Mouse (Mus musculus) midbrain, postnatal 0 days (tissue): Measurements from ENCODE around the gene Flvcr1. TPM values are rescaled to one million over a fixed set of nuclear protein-coding genes. Genes with fewer than 3 reads are reported as not detected.

ENCODE experiments used
- ATAC-seq: fragments of 200-750 bp; cut with Nextera tagmentation; 2 replicates; pipeline ENCODE4 v1.8.0; 2017; ENCODE audit warnings: moderate number of reproducible peaks, mild to moderate bottlenecking, moderate TSS enrichment, moderate library complexity; ENCODE audit not compliant: low FRiP score
- DNase-seq: peaks from one replicate; pipeline ENCODE4 v3.0.0-alpha.2; 2015; ENCODE audit warnings: low spot score
- H3K27ac ChIP-seq: fragments of 300-500 bp; sonication (generic); 2 replicates; pipeline ENCODE4 v1.5.1; 2014; ENCODE audit warnings: low read depth, mild to moderate bottlenecking, low read length, mixed read lengths
- H3K27me3 ChIP-seq: fragments of 300-500 bp; sonication (generic); 2 replicates; pipeline ENCODE4 v1.6.1; 2014; ENCODE audit warnings: low read length, control low read depth, mixed read lengths; ENCODE audit not compliant: insufficient read depth
- H3K36me3 ChIP-seq: fragments of 300-500 bp; sonication (generic); 2 replicates; pipeline ENCODE4 v1.6.1; 2014; ENCODE audit warnings: low read length, control low read depth, mixed read lengths; ENCODE audit not compliant: insufficient read depth
- H3K4me1 ChIP-seq: fragments of 300-500 bp; sonication (generic); 2 replicates; pipeline ENCODE4 v1.6.1; 2014; ENCODE audit warnings: mild to moderate bottlenecking, control low read depth, antibody characterized with exemption, low read length, mixed read lengths; ENCODE audit not compliant: insufficient read depth
- H3K4me2 ChIP-seq: fragments of 300-500 bp; sonication (generic); 2 replicates; pipeline ENCODE4 v1.6.1; 2014; ENCODE audit warnings: low read depth, mild to moderate bottlenecking, low read length, mixed read lengths; ENCODE audit not compliant: poor library complexity, severe bottlenecking
- H3K4me3 ChIP-seq: fragments of 300-500 bp; sonication (generic); 2 replicates; pipeline ENCODE4 v1.5.1; 2014; ENCODE audit warnings: low read depth, mild to moderate bottlenecking, low read length, moderate library complexity
- H3K9ac ChIP-seq: fragments of 300-500 bp; sonication (generic); replicated peaks from 2 replicates; pipeline ENCODE4 v1.6.1; 2014; ENCODE audit warnings: mild to moderate bottlenecking, low read length, moderate library complexity, mixed read lengths; ENCODE audit not compliant: poor library complexity, severe bottlenecking
- H3K9me3 ChIP-seq: fragments of 300-500 bp; sonication (generic); 2 replicates; pipeline ENCODE4 v1.6.1; 2016; ENCODE audit warnings: low read length, control low read depth
- CTCF ChIP-seq: IDR thresholded peaks from 2 replicates; pipeline ENCODE4 v1.5.1; 2016; ENCODE audit warnings: antibody characterized with exemption, mild to moderate bottlenecking
- WGBS: fragments of 180-500 bp; shearing (Covaris S2); extraction: QIAGEN DNeasy Blood & Tissue Kit; methylation state at CpG from one replicate; pipeline ENCODE4 v1.1.7; 2014; 5-methylcytosine and 5-hydroxymethylcytosine counted together
- polyA plus RNA-seq: library from polyadenylated mRNA; unstranded; fragments of >200 nt; fragmentation: Nextera tagmentation; extraction: Ambion mirVana; gene quantifications from 2 replicates; pipeline ENCODE4 v1.2.1, GENCODE M21; 2015
- total RNA-seq: library from RNA; depleted of rRNA; stranded (reverse); fragments of >200 nt; gene quantifications from 2 replicates; pipeline ENCODE4 v1.2.3, GENCODE M21; 2014

Flvcr1 gene
- total and polyA plus RNA-seq, 2 experiments from 2014 or later: 9.2 to 32.3 TPM

GRCm38 (mm10) chr1:191000686-191001085 is 25.3 kb downstream of the Flvcr1 start:
- DNase-seq: peak; percentile 58
- TF ChIP-seq CTCF: no peak
- Histone ChIP-seq H3K9ac (no peak overlapping the region), H3K27me3 (no peaks in the 10 kb centered on the region), H3K27ac (no peak overlapping the region), H3K36me3 (peaks cover 7% of the 10 kb centered on the region), H3K4me1 (no peaks in the 10 kb centered on the region), H3K4me3 (no peak overlapping the region), H3K4me2 (no peak overlapping the region), H3K9me3 (no peaks in the 10 kb centered on the region)
- no peak for ATAC-seq
- 79% methylated on average over 3 of the region's 3 CpGs for WGBS

GRCm38 (mm10) chr1:190998027-190998426 is 27.9 kb downstream of the Flvcr1 start:
- TF ChIP-seq CTCF: no peak
- no peaks in the 10 kb centered on the region for H3K9me3 ChIP-seq
- no peaks in the 10 kb centered on the region for H3K27me3 ChIP-seq
- H3K4me1 ChIP-seq: no peaks in the 10 kb centered on the region
- H3K4me2 ChIP-seq: no peak overlapping the region
- no peak for ATAC-seq
- H3K36me3 ChIP-seq: no peaks in the 10 kb centered on the region
- no peak overlapping the region for H3K4me3 ChIP-seq
- H3K9ac ChIP-seq: no peak overlapping the region
- no peak for DNase-seq
- H3K27ac ChIP-seq: no peak overlapping the region
- WGBS: 91% methylated on average over 1 of the region's 1 CpGs

- H3K27ac ChIP-seq: no peak overlapping the region
- peak; percentile 55 for TF ChIP-seq CTCF
- no peaks in the 10 kb centered on the region for H3K27me3 ChIP-seq
- DNase-seq (no peak), ATAC-seq (no peak)
- H3K9me3 ChIP-seq: no peaks in the 10 kb centered on the region
- WGBS: 67% methylated on average over 6 of the region's 6 CpGs
- H3K4me1 ChIP-seq: no peaks in the 10 kb centered on the region
- H3K4me2 ChIP-seq: no peak overlapping the region
- no peak overlapping the region for H3K9ac ChIP-seq
- no peak overlapping the region for H3K4me3 ChIP-seq
- no peaks in the 10 kb centered on the region for H3K36me3 ChIP-seq
Measured at GRCm38 (mm10) chr1:190996346-190996877, 29.5 kb downstream of the Flvcr1 start.

GRCm38 (mm10) chr1:190995548-190995947 is 30.4 kb downstream of the Flvcr1 start:
- Histone ChIP-seq H3K27ac (no peak overlapping the region), H3K4me3 (no peak overlapping the region), H3K4me2 (no peak overlapping the region), H3K9me3 (no peaks in the 10 kb centered on the region), H3K36me3 (no peaks in the 10 kb centered on the region), H3K27me3 (no peaks in the 10 kb centered on the region), H3K4me1 (no peaks in the 10 kb centered on the region), H3K9ac (no peak overlapping the region)
- 58% methylated on average over 7 of the region's 7 CpGs for WGBS
- no peak for TF ChIP-seq CTCF
- ATAC-seq: no peak
- peak; percentile 82 for DNase-seq

GRCm38 (mm10) chr1:190989437-190990082 is 36.4 kb downstream of the Flvcr1 start:
- Histone ChIP-seq H3K4me2 (no peak overlapping the region), H3K27ac (no peak overlapping the region), H3K9ac (no peak overlapping the region), H3K27me3 (no peaks in the 10 kb centered on the region), H3K4me1 (no peaks in the 10 kb centered on the region), H3K9me3 (no peaks in the 10 kb centered on the region), H3K4me3 (no peak overlapping the region), H3K36me3 (no peaks in the 10 kb centered on the region)
- ATAC-seq (no peak), DNase-seq (no peak)
- TF ChIP-seq CTCF: peak; percentile 25; the same call in 1 of the 2 replicates
- 83% methylated on average over 9 of the region's 9 CpGs for WGBS

- Histone ChIP-seq H3K27me3 (no peaks in the 10 kb centered on the region), H3K27ac (no peak overlapping the region), H3K4me2 (no peak overlapping the region), H3K4me1 (peaks cover 10% of the 10 kb centered on the region; the same call in 1 of the 2 replicates), H3K36me3 (no peaks in the 10 kb centered on the region), H3K9me3 (no peaks in the 10 kb centered on the region), H3K4me3 (no peak overlapping the region), H3K9ac (no peak overlapping the region)
- DNase-seq: no peak
- WGBS: 82% methylated on average over 4 of the region's 4 CpGs
- ATAC-seq: no peak
- TF ChIP-seq CTCF: no peak
Measured at GRCm38 (mm10) chr1:190981412-190981811, 44.5 kb downstream of the Flvcr1 start.
